Mouse (Mus musculus): ENCODE measurements around the gene Snx1. TPM values are rescaled to one million over a fixed set of nuclear protein-coding genes. Genes with fewer than 3 reads are reported as not detected.

Snx1 gene
- polyA plus RNA-seq, 1 experiment from 2014 or later: 140 TPM

GRCm38 (mm10) chr9:66049931-66050601, 76.3 kb downstream of the Snx1 start:
- 74% methylated on average over 6 of the region's 6 CpGs for WGBS
- no peak for ATAC-seq (replicated peaks; ENCODE audit: low FRiP score)
- Histone ChIP-seq H3K9me3 (ENCODE audit: control insufficient read depth, low read length) (no peaks in the 10 kb centered on the region), H3K9ac (ENCODE audit: low read length) (no peak overlapping the region), H3K4me2 (ENCODE audit: low read depth, low read length, severe bottlenecking) (no peak overlapping the region), H3K4me3 (ENCODE audit: low read depth, low read length) (no peak overlapping the region), H3K4me1 (replicated peaks; ENCODE audit: control insufficient read depth, insufficient read depth, low read length) (no peaks in the 10 kb centered on the region), H3K36me3 (ENCODE audit: control insufficient read depth, insufficient read depth, low read length) (no peaks in the 10 kb centered on the region), H3K27ac (ENCODE audit: low read depth, low read length) (no peak overlapping the region), H3K27me3 (ENCODE audit: control insufficient read depth, insufficient read depth, low read length) (no peaks in the 10 kb centered on the region)
- DNase-seq (ENCODE audit: low spot score): no peak

- H3K4me3 ChIP-seq (ENCODE audit: low read depth, low read length): no peak overlapping the region
- no peaks in the 10 kb centered on the region for H3K4me1 ChIP-seq (replicated peaks; ENCODE audit: control insufficient read depth, insufficient read depth, low read length)
- no peak for DNase-seq (ENCODE audit: low spot score)
- H3K27me3 ChIP-seq (ENCODE audit: control insufficient read depth, insufficient read depth, low read length): no peaks in the 10 kb centered on the region
- no peaks in the 10 kb centered on the region for H3K9me3 ChIP-seq (ENCODE audit: control insufficient read depth, low read length)
- WGBS: 99% methylated on average over 3 of the region's 3 CpGs
- H3K36me3 ChIP-seq (ENCODE audit: control insufficient read depth, insufficient read depth, low read length): no peaks in the 10 kb centered on the region; the same call in 1 of the 2 replicates
- H3K27ac ChIP-seq (ENCODE audit: low read depth, low read length): no peak overlapping the region
- H3K9ac ChIP-seq (ENCODE audit: low read length): no peak overlapping the region
- no peak for ATAC-seq (replicated peaks; ENCODE audit: low FRiP score)
- no peak overlapping the region for H3K4me2 ChIP-seq (ENCODE audit: low read depth, low read length, severe bottlenecking)
Observed at GRCm38 (mm10) chr9:66043241-66043640, 83.1 kb downstream of the Snx1 start.

- 80% methylated on average over 4 of the region's 4 CpGs for WGBS
Observed at GRCm38 (mm10) chr9:66042331-66042730, 84.1 kb downstream of the Snx1 start.

GRCm38 (mm10) chr9:66040801-66041200, 85.6 kb downstream of the Snx1 start:
- Histone ChIP-seq H3K9ac (ENCODE audit: low read length) (no peak overlapping the region), H3K4me1 (replicated peaks; ENCODE audit: control insufficient read depth, insufficient read depth, low read length) (no peaks in the 10 kb centered on the region), H3K27ac (ENCODE audit: low read depth, low read length) (no peak overlapping the region), H3K36me3 (ENCODE audit: control insufficient read depth, insufficient read depth, low read length) (no peaks in the 10 kb centered on the region; the same call in 1 of the 2 replicates), H3K4me2 (ENCODE audit: low read depth, low read length, severe bottlenecking) (no peak overlapping the region), H3K9me3 (ENCODE audit: control insufficient read depth, low read length) (no peaks in the 10 kb centered on the region), H3K4me3 (ENCODE audit: low read depth, low read length) (no peak overlapping the region), H3K27me3 (ENCODE audit: control insufficient read depth, insufficient read depth, low read length) (no peaks in the 10 kb centered on the region)
- DNase-seq (ENCODE audit: low spot score) (no peak), ATAC-seq (replicated peaks; ENCODE audit: low FRiP score) (no peak)
- 87% methylated on average over 3 of the region's 3 CpGs for WGBS

More at GRCm38 (mm10) chr9:66042331-66042730, 84.1 kb downstream of the Snx1 start:
- no peak for DNase-seq (ENCODE audit: low spot score)
- H3K4me1 ChIP-seq (replicated peaks; ENCODE audit: control insufficient read depth, insufficient read depth, low read length): no peaks in the 10 kb centered on the region
- no peaks in the 10 kb centered on the region for H3K9me3 ChIP-seq (ENCODE audit: control insufficient read depth, low read length)
- ATAC-seq (replicated peaks; ENCODE audit: low FRiP score): no peak
- H3K9ac ChIP-seq (ENCODE audit: low read length): no peak overlapping the region
- H3K4me2 ChIP-seq (ENCODE audit: low read depth, low read length, severe bottlenecking): no peak overlapping the region
- H3K27me3 ChIP-seq (ENCODE audit: control insufficient read depth, insufficient read depth, low read length): no peaks in the 10 kb centered on the region
- H3K36me3 ChIP-seq (ENCODE audit: control insufficient read depth, insufficient read depth, low read length): no peaks in the 10 kb centered on the region; the same call in 1 of the 2 replicates
- no peak overlapping the region for H3K27ac ChIP-seq (ENCODE audit: low read depth, low read length)
- no peak overlapping the region for H3K4me3 ChIP-seq (ENCODE audit: low read depth, low read length)

DNA sequence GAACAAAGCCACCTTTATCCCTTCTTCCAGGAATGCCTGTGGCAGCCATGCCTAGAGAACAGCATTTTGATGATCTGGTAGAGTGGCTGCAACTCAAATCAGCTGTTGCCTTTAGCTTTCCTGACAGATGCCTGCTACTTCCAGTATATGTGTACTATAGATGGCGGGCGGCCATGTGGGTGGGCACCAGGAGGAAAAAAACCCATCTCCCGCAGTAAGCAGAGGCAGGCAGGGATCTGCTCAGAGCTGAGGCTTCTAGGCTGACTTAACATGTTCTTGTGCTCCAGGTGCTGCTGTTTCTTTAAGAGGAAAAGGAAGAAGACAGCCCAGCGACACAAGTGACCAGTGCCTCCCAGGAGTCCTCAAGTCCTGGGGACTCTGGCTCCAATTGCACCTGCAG, 87.1 kb downstream of the Snx1 start:
- no peaks in the 10 kb centered on the region; the same call in 1 of the 2 replicates for H3K36me3 ChIP-seq (ENCODE audit: control insufficient read depth, insufficient read depth, low read length)
- ATAC-seq (replicated peaks; ENCODE audit: low FRiP score): no peak

GRCm38 (mm10) chr9:66038581-66038980, 87.8 kb downstream of the Snx1 start:
- no peaks in the 10 kb centered on the region; the same call in 1 of the 2 replicates for H3K36me3 ChIP-seq (ENCODE audit: control insufficient read depth, insufficient read depth, low read length)
- no peak overlapping the region for H3K9ac ChIP-seq (ENCODE audit: low read length)
- H3K27ac ChIP-seq (ENCODE audit: low read depth, low read length): no peak overlapping the region
- no peaks in the 10 kb centered on the region for H3K4me1 ChIP-seq (replicated peaks; ENCODE audit: control insufficient read depth, insufficient read depth, low read length)
- 95% methylated on average over 4 of the region's 4 CpGs for WGBS
- H3K4me2 ChIP-seq (ENCODE audit: low read depth, low read length, severe bottlenecking): no peak overlapping the region
- no peaks in the 10 kb centered on the region for H3K27me3 ChIP-seq (ENCODE audit: control insufficient read depth, insufficient read depth, low read length)
- DNase-seq (ENCODE audit: low spot score): no peak
- ATAC-seq (replicated peaks; ENCODE audit: low FRiP score): no peak
- H3K4me3 ChIP-seq (ENCODE audit: low read depth, low read length): no peak overlapping the region
- no peaks in the 10 kb centered on the region for H3K9me3 ChIP-seq (ENCODE audit: control insufficient read depth, low read length)

More for the DNA sequence above, 87.1 kb downstream of the Snx1 start:
- Histone ChIP-seq H3K27ac (ENCODE audit: low read depth, low read length) (no peak overlapping the region), H3K4me1 (replicated peaks; ENCODE audit: control insufficient read depth, insufficient read depth, low read length) (no peaks in the 10 kb centered on the region), H3K27me3 (ENCODE audit: control insufficient read depth, insufficient read depth, low read length) (no peaks in the 10 kb centered on the region), H3K9me3 (ENCODE audit: control insufficient read depth, low read length) (no peaks in the 10 kb centered on the region), H3K4me3 (ENCODE audit: low read depth, low read length) (no peak overlapping the region), H3K9ac (ENCODE audit: low read length) (no peak overlapping the region), H3K4me2 (ENCODE audit: low read depth, low read length, severe bottlenecking) (no peak overlapping the region)
- WGBS: 84% methylated on average over 4 of the region's 4 CpGs
- no peak for DNase-seq (ENCODE audit: low spot score)

Other genes with a start within 250 kb of the Snx1 start
- 264 and 318 TPM in 2 replicates for gene Pclaf, start 236.3 kb downstream of the Snx1 start, polyA plus RNA-seq (2014; fragmentation: Nextera tagmentation; extraction: Ambion mirVana)
- gene Trip4, start 217.8 kb downstream of the Snx1 start, polyA plus RNA-seq (2014; fragmentation: Nextera tagmentation; extraction: Ambion mirVana): 34.6 and 38.9 TPM in 2 replicates
- gene Csnk1g1, start 217.7 kb downstream of the Snx1 start, polyA plus RNA-seq (2014; fragmentation: Nextera tagmentation; extraction: Ambion mirVana): 21.2 and 24.4 TPM in 2 replicates
- 401 and 416 TPM in 2 replicates for gene Ppib, start 66.4 kb downstream of the Snx1 start, polyA plus RNA-seq (2014; fragmentation: Nextera tagmentation; extraction: Ambion mirVana)
- gene Snx22, start 56.9 kb downstream of the Snx1 start, polyA plus RNA-seq (2014; fragmentation: Nextera tagmentation; extraction: Ambion mirVana): 1.6 and 2.7 TPM in 2 replicates
- 149 and 161 TPM in 2 replicates for gene Ciao2a, start within 50 bp of the Snx1 start, polyA plus RNA-seq (2014; fragmentation: Nextera tagmentation; extraction: Ambion mirVana)
- 8.7 and 9.0 TPM in 2 replicates for gene Dapk2, start 31.6 kb upstream of the Snx1 start, polyA plus RNA-seq (2014; fragmentation: Nextera tagmentation; extraction: Ambion mirVana)
- 41.7 and 44.0 TPM in 2 replicates for gene Herc1, start 223.9 kb upstream of the Snx1 start, polyA plus RNA-seq (2014; fragmentation: Nextera tagmentation; extraction: Ambion mirVana)